Mouse (Mus musculus): ENCODE data around the gene Fxyd4. TPM values are rescaled to one million over a fixed set of nuclear protein-coding genes. Genes with fewer than 3 reads are reported as not detected.

Fxyd4 gene
- total RNA-seq, 1 experiment from 2014 or later, result not detected

DNA sequence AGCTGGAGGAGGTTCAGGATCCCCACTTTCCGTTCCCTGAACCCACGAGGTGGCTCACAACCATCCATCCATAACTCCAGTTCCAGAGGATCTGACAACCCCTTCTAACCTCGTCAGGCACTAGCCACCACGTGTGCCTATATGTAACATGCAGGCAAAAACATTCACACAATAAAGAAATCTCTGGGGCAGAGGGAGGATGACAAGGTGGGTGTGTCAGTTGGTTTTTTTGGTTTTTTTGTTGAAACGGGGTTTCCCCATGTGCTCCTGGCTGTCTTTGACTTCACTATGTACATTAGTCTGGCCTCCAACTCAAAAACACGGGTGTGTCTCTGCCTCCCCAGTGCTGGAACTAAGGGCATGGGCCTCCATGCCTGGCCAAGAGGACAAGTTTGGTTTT, 47.2 kb downstream of the Fxyd4 start:
- DNase-seq, result no peak

DNA sequence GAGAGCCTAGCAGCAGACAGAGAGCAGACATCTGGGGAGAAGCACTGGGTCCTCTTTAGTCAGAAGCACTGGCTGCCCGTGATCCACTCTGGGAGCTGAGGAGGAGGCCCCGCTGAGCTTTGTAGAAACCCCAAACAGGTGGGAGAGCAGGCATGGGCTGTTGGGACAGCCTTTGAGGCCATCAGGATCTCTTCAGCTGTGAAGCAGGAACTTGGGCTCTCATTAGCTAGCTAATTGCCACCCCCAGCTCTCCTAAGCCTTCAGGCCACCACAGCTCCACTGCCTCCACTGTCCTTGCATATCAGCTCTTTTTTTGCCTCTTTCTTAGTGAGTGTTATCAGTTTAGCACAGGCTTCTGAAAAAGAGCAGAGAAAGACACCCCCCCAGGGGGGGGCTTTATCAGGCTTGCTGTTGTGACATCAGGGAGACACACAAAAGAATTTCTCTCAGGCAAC, 48.8 kb downstream of the Fxyd4 start:
- DNase-seq, result no peak

DNA sequence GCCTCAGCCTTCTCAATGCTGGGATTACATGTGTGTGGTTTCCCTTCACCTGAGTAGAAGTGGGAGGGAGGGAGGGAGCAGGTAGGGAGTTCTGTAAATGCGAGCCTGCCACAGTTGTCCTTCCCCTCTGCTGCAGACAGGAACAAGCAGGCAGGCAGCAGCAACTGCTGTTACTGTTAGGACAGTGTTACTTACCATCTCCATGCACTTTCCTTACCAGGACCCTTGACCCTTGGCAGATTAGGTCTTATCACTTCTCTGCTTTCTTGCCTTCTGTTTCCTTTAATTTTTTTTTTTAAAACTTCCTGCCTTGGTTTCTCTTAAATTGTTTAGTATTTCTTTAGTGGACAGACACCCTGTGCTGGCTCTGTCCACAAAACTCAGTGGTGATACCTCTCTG, 49.5 kb downstream of the Fxyd4 start:
- no peak for DNase-seq

DNA sequence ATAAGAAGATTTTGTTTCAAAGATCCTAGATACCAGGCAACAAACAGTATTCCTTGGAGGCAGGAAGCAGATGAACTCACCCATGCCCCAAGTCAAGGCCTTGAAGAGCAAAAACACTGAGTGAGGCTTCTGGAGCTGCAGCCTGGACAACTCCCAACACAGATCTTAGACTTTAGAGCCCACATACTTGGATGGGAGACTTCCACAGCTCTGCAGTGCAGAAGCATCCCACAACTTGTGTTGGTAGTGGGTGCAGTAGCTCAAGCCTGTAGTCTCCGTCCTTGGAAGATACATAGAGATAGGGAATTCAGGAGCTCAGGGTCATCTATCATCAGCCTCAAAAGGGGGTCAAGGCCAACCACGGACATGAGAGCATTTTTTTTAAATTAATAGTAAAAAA, 51.5 kb downstream of the Fxyd4 start:
- DNase-seq, result no peak

Small RNA genes lying within 50 kb of the gene (microRNA-seq; reads per million reads assigned to microRNA genes)
- gene Gm25535, result 0 reads per million in 2 experiments

Other genes with a start within 250 kb of the Fxyd4 start
- 30.0 and 34.1 TPM in 2 replicates for gene Zfp637, start 96.5 kb downstream of the Fxyd4 start, total RNA-seq (2021)
- gene Zfp239, start 75.6 kb downstream of the Fxyd4 start, total RNA-seq (2021), result 3.1 and 3.6 TPM in 2 replicates
- 385 and 431 TPM in 2 replicates for gene Hnrnpf, start 37.4 kb downstream of the Fxyd4 start, total RNA-seq (2021)
- 0.19 and 0.64 TPM in 2 replicates for gene Rasgef1a, start 73.7 kb upstream of the Fxyd4 start, total RNA-seq (2021)
- 16.8 and 17.4 TPM in 2 replicates for gene Csgalnact2, start 201.4 kb upstream of the Fxyd4 start, total RNA-seq (2021)

Measured in adrenal gland, postnatal 14 days (tissue).